Mouse (Mus musculus) E14TG2a.4 (cell line): ENCODE data around the gene Hsd17b3.

Source experiments
- CTCF ChIP-seq: conservative IDR thresholded peaks from 2 replicates; pipeline ENCODE4 v1.5.1; 2014; ENCODE audit warnings: low read length
- POU5F1 ChIP-seq: IDR thresholded peaks from 2 replicates; pipeline ENCODE4 v1.6.1; 2014; ENCODE audit warnings: low read length, borderline replicate concordance

DNA sequence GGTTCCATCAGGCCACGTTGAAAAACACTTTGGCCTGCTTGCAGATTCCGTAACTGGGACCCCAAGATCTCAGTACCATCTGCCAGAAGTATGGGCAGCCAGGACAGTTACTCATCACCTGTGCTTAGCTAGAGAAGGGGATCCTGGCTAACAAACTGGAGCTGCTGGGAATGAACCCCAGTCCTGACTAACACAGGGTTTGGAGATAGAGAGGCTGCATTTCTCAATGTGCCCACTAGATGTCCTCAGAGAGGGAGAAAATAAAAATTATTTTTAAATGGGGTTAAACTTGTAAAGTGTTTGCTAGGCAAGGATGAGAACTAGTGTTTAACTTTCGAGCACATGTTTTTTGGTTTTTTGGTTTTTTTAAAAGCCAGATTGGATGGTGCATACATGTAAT lies 11.2 kb upstream of the Hsd17b3 start:
- peak; percentile 99 for TF ChIP-seq CTCF
- TF ChIP-seq POU5F1 = no peak
